Comparison of ENCODE assay signal across 9 mouse cellular contexts in the genomic region with DNA sequence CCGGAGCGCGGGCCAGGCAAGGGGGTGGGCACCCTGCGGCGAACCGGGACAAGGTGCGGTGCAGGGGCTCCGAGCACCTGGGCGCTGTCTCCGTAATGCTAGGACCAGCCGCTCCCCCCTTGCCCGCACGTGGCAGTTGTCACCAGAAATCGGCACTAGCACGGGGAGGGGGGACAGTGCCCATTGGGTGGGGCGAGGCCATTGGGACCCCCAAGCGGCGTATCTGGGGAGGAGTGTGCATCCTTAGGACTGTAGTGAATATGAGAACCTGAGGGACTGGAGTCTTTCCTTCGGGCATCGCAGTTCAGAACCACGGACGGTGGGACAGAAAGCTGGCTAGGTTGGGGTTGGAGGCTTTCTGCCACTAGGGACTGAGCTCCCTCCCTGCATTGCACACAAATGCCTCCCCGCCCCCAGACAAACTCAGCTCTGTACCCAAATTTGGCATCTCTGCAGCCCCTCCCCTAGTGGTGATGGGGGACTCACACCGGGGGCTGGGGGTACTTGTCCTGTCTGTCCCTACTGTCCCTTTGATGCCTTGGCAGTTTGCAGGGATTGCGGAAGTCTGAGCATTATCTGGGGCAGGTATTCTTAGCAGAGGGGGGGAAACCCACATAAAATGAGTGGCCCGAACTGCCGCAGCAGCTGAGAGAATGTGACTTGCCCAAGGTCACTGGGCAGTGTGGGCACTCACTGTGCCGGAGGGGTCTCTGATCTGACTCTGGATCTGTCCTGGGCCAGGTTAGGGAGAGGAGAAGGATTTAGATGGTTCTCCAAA. TPM values are rescaled to one million over a fixed set of nuclear protein-coding genes. Genes with fewer than 3 reads are reported as not detected.
A peak's percentile ranks its signal among the peaks of the same experiment; 100 is the strongest.
DNase-seq lines count a peak whose midpoint lies in the region; ATAC-seq lines count a peak whose summit lies in the region.
"Had no signal": no experiment of that assay in that cellular context is flagged by ENCODE, and none has a peak within 500 bp of the region (broad histone marks: within the 10 kb centered on the region; RNA-seq: fewer than 3 reads in every experiment).

No protein-coding gene starts in this region.

- no peaks in the 10 kb centered on the region for H3K36me3 ChIP-seq in embryonic facial prominence, embryonic 10.5 days (replicated peaks)
- no peaks in the 10 kb centered on the region for H3K36me3 ChIP-seq in hindbrain, embryonic 15.5 days
- no peaks in the 10 kb centered on the region for H3K36me3 ChIP-seq in midbrain, embryonic 15.5 days (replicated peaks)
- H3K36me3 ChIP-seq: G1E had no signal

- peaks cover 96% of the 10 kb centered on the region for H3K27me3 ChIP-seq in embryonic facial prominence, embryonic 10.5 days (replicated peaks; ENCODE audit: low read depth, poor library complexity, severe bottlenecking)
- no peaks in the 10 kb centered on the region; the same call in 1 of the 2 replicates for H3K27me3 ChIP-seq in hindbrain, embryonic 15.5 days
- H3K27me3 ChIP-seq in midbrain, embryonic 15.5 days (replicated peaks), result peaks cover 13% of the 10 kb centered on the region; the same call in 1 of the 2 replicates

- peak overlapping the region; percentile 86 for H3K9ac ChIP-seq in hindbrain, embryonic 15.5 days
- H3K9ac ChIP-seq in midbrain, embryonic 15.5 days, result peak overlapping the region; percentile 96

- DNase-seq in cerebellum, adult 11-12 months, result peak; percentile 78
- no peak for DNase-seq in cerebellum, postnatal 4 days (ENCODE audit: low spot score in 2 of 2)
- peak; percentile 34 to 35 for DNase-seq in B cell, adult 2 months
- peak; percentile 43 for DNase-seq in embryonic facial prominence, embryonic 10.5 days (ENCODE audit: low spot score)
- DNase-seq in gastrocnemius, postnatal 14 days, result no peak

- H3K27ac ChIP-seq in embryonic facial prominence, embryonic 10.5 days (replicated peaks), result peak overlapping the region; percentile 85
- H3K27ac ChIP-seq in hindbrain, embryonic 15.5 days (replicated peaks), result peak overlapping the region; percentile 94
- H3K27ac ChIP-seq in midbrain, embryonic 15.5 days, result peak overlapping the region; percentile 94

- peak overlapping the region; percentile 84 for H3K4me3 ChIP-seq in embryonic facial prominence, embryonic 10.5 days
- peak overlapping the region; percentile 93 for H3K4me3 ChIP-seq in hindbrain, embryonic 15.5 days
- H3K4me3 ChIP-seq in midbrain, embryonic 15.5 days, result peak overlapping the region; percentile 95

- H3K4me2 ChIP-seq in hindbrain, embryonic 15.5 days, result peak overlapping the region; percentile 65
- H3K4me2 ChIP-seq in midbrain, embryonic 15.5 days, result peak overlapping the region; percentile 89

- intact Hi-C loops in gastrocnemius, postnatal 14 days (cut with DNase I; ENCODE audit: low total_unique reads), result no loop called here

- 7% methylated on average over 28 of the region's 28 CpGs for WGBS in embryonic facial prominence, embryonic 10.5 days
- 8% methylated on average over 28 of the region's 28 CpGs for WGBS in hindbrain, embryonic 15.5 days
- 6% methylated on average over 28 of the region's 28 CpGs for WGBS in midbrain, embryonic 15.5 days

- no peaks in the 10 kb centered on the region for H3K9me3 ChIP-seq in embryonic facial prominence, embryonic 10.5 days
- no peaks in the 10 kb centered on the region for H3K9me3 ChIP-seq in hindbrain, embryonic 15.5 days
- H3K9me3 ChIP-seq in midbrain, embryonic 15.5 days, result no peaks in the 10 kb centered on the region

- H3K4me1 ChIP-seq in embryonic facial prominence, embryonic 10.5 days, result peaks cover 50% of the 10 kb centered on the region
- H3K4me1 ChIP-seq in hindbrain, embryonic 15.5 days (replicated peaks), result peaks cover 51% of the 10 kb centered on the region
- peaks cover 44% of the 10 kb centered on the region for H3K4me1 ChIP-seq in midbrain, embryonic 15.5 days

- ATAC-seq in hindbrain, embryonic 15.5 days (ENCODE audit: low FRiP score, low read depth), result 0 out of 2 replicates have a peak, but pooled peaks have one; percentile 15
- ATAC-seq in midbrain, embryonic 15.5 days (replicated peaks), result peak; percentile 19; the same call in 1 of the 2 replicates
- ATAC-seq in frontal cortex, adult (ENCODE audit: low TSS enrichment), result no peak

RNA-seq across cellular contexts. Expression of gene Sema7a, which starts 1.1 kb away (rescaled TPM):
- polyA plus RNA-seq in embryonic facial prominence, embryonic 10.5 days (2016; fragmentation: Nextera tagmentation; extraction: Ambion mirVana), result 0.08 and 0.25 TPM in 2 replicates
- polyA plus RNA-seq in hindbrain, embryonic 15.5 days (2015; fragmentation: Nextera tagmentation; extraction: Ambion mirVana), result 2.5 and 3.7 TPM in 2 replicates
- polyA plus RNA-seq in midbrain, embryonic 15.5 days (2015; fragmentation: Nextera tagmentation; extraction: Ambion mirVana), result 2.1 and 2.3 TPM in 2 replicates
- 10 to 100 TPM; 16.8 to 21.0 TPM for total RNA-seq in gastrocnemius, postnatal 14 days (2021)
- total RNA-seq: G1E had no signal

RNA-seq across cellular contexts. Expression of gene Ubl7, which starts 30.3 kb away (rescaled TPM):
- 118 and 130 TPM in 2 replicates for polyA plus RNA-seq in embryonic facial prominence, embryonic 10.5 days (2016; fragmentation: Nextera tagmentation; extraction: Ambion mirVana)
- 164 and 172 TPM in 2 replicates for polyA plus RNA-seq in hindbrain, embryonic 15.5 days (2015; fragmentation: Nextera tagmentation; extraction: Ambion mirVana)
- polyA plus RNA-seq in midbrain, embryonic 15.5 days (2015; fragmentation: Nextera tagmentation; extraction: Ambion mirVana), result 181 and 183 TPM in 2 replicates
- total RNA-seq in gastrocnemius, postnatal 14 days (2021), result 10 to 100 TPM; 52.3 to 55.3 TPM

Comparison
In these comparisons a context has a peak if more than half of its experiments do, and no peak if none do; other contexts are left out.
1. DNase-seq: peak in cerebellum, adult 11-12 months (single experiment), B cell, adult 2 months (2 of 2) and embryonic facial prominence, embryonic 10.5 days (single experiment); none in cerebellum, postnatal 4 days (0 of 2) and gastrocnemius, postnatal 14 days (single experiment).
2. Peak in every context shown above with its lines, with median percentiles within 50 percentile points of each other: H3K27ac ChIP-seq and H3K4me3 ChIP-seq.